9 mouse cellular contexts compared by ENCODE assay signal in genomic region chr1:153174801-153175200, GRCm38 (mm10). TPM values are rescaled to one million over a fixed set of nuclear protein-coding genes. Genes with fewer than 3 reads are reported as not detected.
A peak's percentile ranks its signal among the peaks of the same experiment; 100 is the strongest.
DNase-seq lines count a peak whose midpoint lies in the region; ATAC-seq and TF ChIP-seq lines count a peak whose summit lies in the region.
"Had no signal": no experiment of that assay in that cellular context is flagged by ENCODE, and none has a peak within 500 bp of the region (broad histone marks: within the 10 kb centered on the region; RNA-seq: fewer than 3 reads in every experiment).

No protein-coding gene starts in this region.

- peaks cover 4% of the 10 kb centered on the region; the same call in 1 of the 2 replicates for H3K4me1 ChIP-seq in G1E (ENCODE audit: insufficient read depth, low read depth, low read length)
- peaks cover 28% of the 10 kb centered on the region for H3K4me1 ChIP-seq in kidney, embryonic 14.5 days (ENCODE audit: control insufficient read depth, insufficient read depth, low read length)
- H3K4me1 ChIP-seq in stomach, embryonic 15.5 days, result peaks cover 18% of the 10 kb centered on the region; the same call in 1 of the 2 replicates

- H3K4me3 ChIP-seq in G1E (ENCODE audit: low read depth, low read length), result no peak overlapping the region
- H3K4me3 ChIP-seq in gastrocnemius, adult 2 months, result no peak overlapping the region
- no peak overlapping the region for H3K4me3 ChIP-seq in kidney, embryonic 14.5 days (ENCODE audit: low read length)
- no peak overlapping the region for H3K4me3 ChIP-seq in stomach, embryonic 15.5 days (replicated peaks)
- H3K4me3 ChIP-seq: embryonic facial prominence, embryonic 12.5 days; limb, embryonic 13.5 days had no signal

- H3K9ac ChIP-seq in kidney, embryonic 14.5 days (ENCODE audit: low read depth, low read length), result no peak overlapping the region
- no peak overlapping the region for H3K9ac ChIP-seq in stomach, embryonic 15.5 days
- H3K9ac ChIP-seq: embryonic facial prominence, embryonic 12.5 days; limb, embryonic 13.5 days had no signal

- no peak overlapping the region for H3K4me2 ChIP-seq in kidney, embryonic 14.5 days (replicated peaks; ENCODE audit: low read depth, low read length)
- H3K4me2 ChIP-seq in stomach, embryonic 15.5 days, result no peak overlapping the region
- H3K4me2 ChIP-seq: embryonic facial prominence, embryonic 12.5 days; limb, embryonic 13.5 days had no signal

- peak; percentile 31 for DNase-seq in G1E (ENCODE audit: low spot score)
- DNase-seq in adrenal gland, adult 2 months, result peak; percentile 90
- DNase-seq in gastrocnemius, adult 2 months, result peak; percentile 89
- no peak for DNase-seq in thymus, adult 18-20 months
- DNase-seq in frontal cortex, postnatal 36 days (ENCODE audit: low spot score in 2 of 2), result no peak

- peaks cover 36% of the 10 kb centered on the region for H3K27me3 ChIP-seq in G1E (ENCODE audit: insufficient read depth, low read length)
- H3K27me3 ChIP-seq in kidney, embryonic 14.5 days (ENCODE audit: control insufficient read depth, insufficient read depth, low read length), result no peaks in the 10 kb centered on the region
- H3K27me3 ChIP-seq in stomach, embryonic 15.5 days (replicated peaks), result no peaks in the 10 kb centered on the region
- H3K27me3 ChIP-seq: embryonic facial prominence, embryonic 12.5 days; limb, embryonic 13.5 days had no signal

- H3K36me3 ChIP-seq in G1E (replicated peaks), result no peaks in the 10 kb centered on the region
- no peaks in the 10 kb centered on the region for H3K36me3 ChIP-seq in kidney, embryonic 14.5 days (ENCODE audit: control insufficient read depth, insufficient read depth, low read length)
- no peaks in the 10 kb centered on the region for H3K36me3 ChIP-seq in stomach, embryonic 15.5 days
- H3K36me3 ChIP-seq: embryonic facial prominence, embryonic 12.5 days; limb, embryonic 13.5 days had no signal

- peak overlapping the region; percentile 46; the same call in 1 of the 2 replicates for H3K27ac ChIP-seq in gastrocnemius, adult 2 months
- no peak overlapping the region for H3K27ac ChIP-seq in kidney, embryonic 14.5 days (ENCODE audit: low read depth, low read length)
- no peak overlapping the region; the same call in 1 of the 2 replicates for H3K27ac ChIP-seq in stomach, embryonic 15.5 days
- H3K27ac ChIP-seq: embryonic facial prominence, embryonic 12.5 days; limb, embryonic 13.5 days had no signal

- no peaks in the 10 kb centered on the region for H3K9me3 ChIP-seq in G1E (replicated peaks)
- H3K9me3 ChIP-seq in kidney, embryonic 14.5 days (ENCODE audit: control insufficient read depth, low read length), result no peaks in the 10 kb centered on the region
- H3K9me3 ChIP-seq in stomach, embryonic 15.5 days, result no peaks in the 10 kb centered on the region
- H3K9me3 ChIP-seq: embryonic facial prominence, embryonic 12.5 days; limb, embryonic 13.5 days had no signal

- WGBS in kidney, embryonic 14.5 days, result 55% methylated on average over 12 of the region's 12 CpGs
- WGBS in stomach, embryonic 15.5 days, result 59% methylated on average over 12 of the region's 12 CpGs

- no peak for ATAC-seq in G1E (ENCODE audit: extremely low read depth, insufficient number of reproducible peaks, low FRiP score, poor library complexity, severe bottlenecking)
- ATAC-seq in kidney, embryonic 14.5 days (ENCODE audit: low FRiP score, low TSS enrichment), result peak; percentile 32; the same call in 1 of the 2 replicates
- ATAC-seq in stomach, embryonic 15.5 days (ENCODE audit: insufficient read depth, low FRiP score, low read depth), result peak; percentile 47

- TF ChIP-seq CTCF in G1E (IDR thresholded peaks at IDR 0.05; ENCODE audit: low read depth, low read length), result no peak
- no peak for TF ChIP-seq CTCF in gastrocnemius, adult 2 months (IDR thresholded peaks at IDR 0.05)

- intact Hi-C loops in gastrocnemius, adult 2 months (cut with DNase I), result no loop called here

RNA-seq across cellular contexts. Expression of gene Lamc2, which starts 11.4 kb away (rescaled TPM):
- total RNA-seq in G1E (2014; fragmentation: Nextera tagmentation) (not detected in 2 replicates), G1E (2017) (0.11 TPM in 1 of 2 replicates, not detected in the other)
- polyA plus RNA-seq in G1E (2012), result not detected in 2 replicates
- 1 to 10 TPM in 1 of 2 experiments, under 1 TPM in 1; 0.75 to 3.1 TPM for total RNA-seq in adrenal gland, adult 2 months (2021)
- polyA plus RNA-seq in adrenal gland, adult 2 months (2012; rRNA removed), result 0.10 TPM in 1 of 2 replicates, not detected in the other
- total RNA-seq in gastrocnemius, adult 2 months (2021), result 1 to 10 TPM; 3.8 to 4.4 TPM
- polyA plus RNA-seq in kidney, embryonic 14.5 days (2014; fragmentation: Nextera tagmentation; extraction: Ambion mirVana), result 24.5 and 44.2 TPM in 2 replicates
- 12.9 and 13.4 TPM in 2 replicates for polyA plus RNA-seq in stomach, embryonic 15.5 days (2015; fragmentation: Nextera tagmentation; extraction: Ambion mirVana)

Comparison
In these comparisons a context has a peak if more than half of its experiments do, and no peak if none do; other contexts are left out.
1. DNase-seq: peak in G1E (single experiment), adrenal gland, adult 2 months (single experiment) and gastrocnemius, adult 2 months (single experiment); none in thymus, adult 18-20 months (0 of 2) and frontal cortex, postnatal 36 days (0 of 2).
2. RNA of gene Lamc2, which starts 11.4 kb away (polyA plus RNA-seq): 24.5 to 44.2 TPM in kidney, embryonic 14.5 days and 12.9 to 13.4 TPM in stomach, embryonic 15.5 days; 0.10 TPM in adrenal gland, adult 2 months and not detected in G1E; every median in the first group is over 10 times any median in the second.